Mouse (Mus musculus) kidney, adult 2 months (tissue): ENCODE data around the gene Anks6.

ENCODE experiments used
- CTCF ChIP-seq: fragments of 200-500 bp; conservative IDR thresholded peaks from 2 replicates; pipeline ENCODE4 v1.5.1; 2011; ENCODE audit warnings: low read depth, mild to moderate bottlenecking, control low read depth, low read length, moderate library complexity, mixed read lengths; ENCODE audit not compliant: insufficient read depth, insufficient read length
- POLR2A ChIP-seq: fragments of 200-500 bp; IDR thresholded peaks from one replicate; pipeline ENCODE4 v1.6.1; 2011; ENCODE audit warnings: low read depth, low read length, control low read depth

DNA sequence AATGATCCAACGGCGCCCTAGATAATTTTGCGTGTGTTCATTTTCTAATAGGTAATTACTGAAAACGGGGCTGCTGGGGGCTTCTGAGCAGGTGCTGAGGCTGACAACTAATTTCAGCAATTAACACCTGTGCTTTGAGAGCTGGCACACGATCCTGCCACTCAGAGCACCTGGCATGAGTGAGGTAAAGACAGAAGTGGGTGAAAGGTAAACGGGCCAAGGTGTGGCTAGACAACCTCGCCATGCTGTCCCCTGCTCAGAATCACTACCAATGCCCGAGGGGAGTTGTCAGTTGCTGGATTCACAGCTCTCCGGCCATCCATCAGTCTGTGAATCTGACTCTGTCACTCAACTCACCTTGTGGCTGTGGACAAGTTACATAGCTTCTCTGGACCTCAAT is 5.3 kb downstream of the Anks6 start:
- TF ChIP-seq CTCF (no peak), POLR2A (no peak)
